In the genomic region with DNA sequence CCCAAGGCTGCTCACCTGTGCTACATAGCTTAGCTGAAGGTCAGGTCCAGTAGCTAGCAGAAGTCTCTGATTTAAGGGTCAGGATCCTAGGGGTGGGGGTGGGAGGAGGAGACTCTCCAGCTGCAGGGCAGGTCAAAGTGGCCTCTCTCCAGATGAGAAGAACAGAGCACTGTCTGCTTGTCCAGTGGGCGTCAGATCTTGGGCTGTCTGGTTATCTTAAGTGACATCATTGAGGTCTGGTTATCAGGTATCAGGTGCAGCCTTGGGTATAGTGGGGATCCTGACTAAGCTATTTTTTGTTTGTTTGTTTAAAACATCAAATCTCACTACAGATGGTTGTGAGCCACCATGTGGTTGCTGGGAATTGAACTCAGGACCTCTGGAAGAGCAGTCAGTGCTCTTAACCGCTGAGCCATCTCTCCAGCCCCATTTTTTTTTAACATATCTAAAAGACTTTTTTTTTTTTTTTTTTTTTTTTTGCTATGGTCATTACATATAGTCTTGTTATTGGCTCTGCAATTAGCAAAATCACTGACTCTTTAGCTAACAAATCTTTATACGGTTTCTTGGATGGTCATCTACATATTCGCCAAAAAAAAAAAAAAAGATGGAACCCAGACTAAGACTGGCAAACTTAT, we compare ENCODE assay signal across 2 mouse cellular contexts.
TF ChIP-seq lines count a peak whose summit lies in the region.

No protein-coding gene starts in this region.

TF ChIP-seq in CH12.LX, 34 proteins besides CTCF, POLR2A, EP300 and RAD21:
- TF ChIP-seq POLR2AphosphoS2 (IDR thresholded peaks at IDR 0.05; ENCODE audit: low read depth, low read length): no peak
- peak; percentile 30; the same call in 1 of the 2 replicates for TF ChIP-seq ZNF384 (IDR thresholded peaks at IDR 0.05; ENCODE audit: low read depth, low read length)
- TF ChIP-seq ZC3H11A (IDR thresholded peaks at IDR 0.05; ENCODE audit: low read depth, low read length): no peak
- no peak for TF ChIP-seq ETS1 (conservative IDR thresholded peaks at IDR 0.05; ENCODE audit: low read depth, low read length)
- TF ChIP-seq BHLHE40 (IDR thresholded peaks at IDR 0.05; ENCODE audit: low read depth, low read length): no peak

TF ChIP-seq in ES-E14, 5 proteins besides CTCF, POLR2A, EP300 and RAD21:
- TF ChIP-seq ZNF384 (IDR thresholded peaks at IDR 0.05; ENCODE audit: low read depth, low read length) (peak; percentile 80), HCFC1 (IDR thresholded peaks at IDR 0.05; ENCODE audit: borderline replicate concordance, insufficient read depth, low read length) (no peak), ZC3H11A (IDR thresholded peaks at IDR 0.05; ENCODE audit: borderline replicate concordance, low read depth, low read length) (no peak)
